In the genomic region with DNA sequence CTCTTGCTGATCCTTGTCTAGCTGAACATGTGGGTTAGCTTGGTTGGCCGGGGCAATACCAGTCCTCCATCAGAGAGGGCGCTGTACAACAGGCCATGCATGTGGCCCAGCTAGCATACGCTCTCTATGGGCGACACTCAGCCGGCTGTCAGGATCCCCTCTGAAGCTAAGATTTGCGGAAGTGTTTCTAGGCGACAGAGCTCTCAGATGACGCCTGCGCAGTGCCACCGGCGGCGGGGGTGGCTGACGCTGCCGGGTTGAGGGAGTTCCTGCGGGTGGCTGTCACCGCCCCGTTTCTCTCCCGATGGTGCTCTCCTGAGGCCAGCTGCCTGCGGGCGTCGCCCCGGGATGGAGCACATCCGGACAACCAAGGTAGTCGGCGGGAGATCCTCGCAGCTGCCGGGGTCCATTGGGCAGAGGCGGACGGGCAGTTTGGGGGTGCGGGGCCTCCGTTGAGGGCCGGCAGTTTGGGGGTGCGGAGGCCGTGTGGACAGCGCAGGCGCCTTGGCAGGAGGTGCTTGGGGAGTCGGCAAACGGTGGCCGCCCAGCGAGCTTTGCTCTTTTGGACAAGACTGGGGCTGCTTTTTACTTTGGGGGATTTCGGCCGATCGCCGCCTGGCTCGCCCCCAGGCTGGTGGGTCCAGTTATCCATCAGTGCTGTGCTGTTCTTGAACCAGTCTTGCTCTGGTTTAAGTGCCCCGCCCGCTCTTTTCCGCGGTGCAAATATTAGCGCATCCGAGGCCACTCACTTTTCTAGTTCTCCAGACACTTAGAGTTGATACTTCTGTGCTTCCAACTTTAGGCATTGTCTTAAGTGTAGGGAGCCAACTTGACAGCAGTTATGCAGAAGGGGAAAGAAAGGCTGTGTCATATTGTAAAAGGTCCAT, we compare ENCODE assay signal across 8 mouse cellular contexts. TPM values are rescaled to one million over a fixed set of nuclear protein-coding genes. Genes with fewer than 3 reads are reported as not detected.
DNase-seq lines count a peak whose midpoint lies in the region; ATAC-seq and TF ChIP-seq lines count a peak whose summit lies in the region.

A gene (plus strand): TSS at position 239 of the 887 bp plus-strand sequence.

- ATAC-seq in G1E (ENCODE audit: extremely low read depth, insufficient number of reproducible peaks, low FRiP score, poor library complexity, severe bottlenecking) = peak; percentile 98
- ATAC-seq in forebrain, embryonic 16.5 days = peak; percentile 100
- ATAC-seq in lung, embryonic 14.5 days (ENCODE audit: insufficient read depth) = peak; percentile 100

- intact Hi-C loops in heart, postnatal 36 days (cut with DNase I) = no loop called here

- peak; percentile 98 for DNase-seq in G1E (ENCODE audit: low spot score)
- DNase-seq in cerebellum, adult 18-20 months = peak; percentile 94 to 97
- DNase-seq in heart, postnatal 36 days = peak; percentile 91 to 94
- peak; percentile 94 to 96 for DNase-seq in layer of hippocampus, adult 2 months (ENCODE audit: low spot score in 2 of 2)
- peak; percentile 100 for DNase-seq in lung, embryonic 14.5 days
- DNase-seq in thymus, adult 2 months = peak; percentile 94

- H3K9ac ChIP-seq in forebrain, embryonic 16.5 days (replicated peaks; ENCODE audit: low read depth, low read length) = peak within 1 kb of the TSS; percentile 89
- peak within 1 kb of the TSS; percentile 71 for H3K9ac ChIP-seq in lung, embryonic 14.5 days

- peak within 1 kb of the TSS; percentile 93 for H3K4me3 ChIP-seq in G1E (ENCODE audit: low read depth, low read length)
- peak within 1 kb of the TSS; percentile 98 for H3K4me3 ChIP-seq in forebrain, embryonic 16.5 days (replicated peaks; ENCODE audit: low read length)
- peak within 1 kb of the TSS; percentile 98 for H3K4me3 ChIP-seq in layer of hippocampus, adult 2 months
- peak within 1 kb of the TSS; percentile 77 for H3K4me3 ChIP-seq in lung, embryonic 14.5 days (ENCODE audit: low read depth, low read length)
- peak within 1 kb of the TSS; percentile 81 for H3K4me3 ChIP-seq in olfactory bulb, adult 2 months (ENCODE audit: insufficient read depth, low read depth, low read length)
- H3K4me3 ChIP-seq in thymus, adult 2 months (ENCODE audit: control insufficient read depth, insufficient read depth, low read length) = peak within 1 kb of the TSS; percentile 83

- peaks cover 18% of the 10 kb centered on the region for H3K4me1 ChIP-seq in G1E (ENCODE audit: insufficient read depth, low read depth, low read length)
- H3K4me1 ChIP-seq in forebrain, embryonic 16.5 days (replicated peaks; ENCODE audit: control insufficient read depth, insufficient read depth, low read length) = peaks cover 13% of the 10 kb centered on the region
- no peaks in the 10 kb centered on the region for H3K4me1 ChIP-seq in lung, embryonic 14.5 days (ENCODE audit: insufficient read depth)
- H3K4me1 ChIP-seq in olfactory bulb, adult 2 months (ENCODE audit: control insufficient read depth, insufficient read depth, low read length) = peaks cover 8% of the 10 kb centered on the region; the same call in 1 of the 2 replicates
- peaks cover 5% of the 10 kb centered on the region for H3K4me1 ChIP-seq in thymus, adult 2 months (replicated peaks; ENCODE audit: control insufficient read depth, insufficient read depth, low read length)

- no peaks in the 10 kb centered on the region for H3K9me3 ChIP-seq in G1E (replicated peaks)
- H3K9me3 ChIP-seq in forebrain, embryonic 16.5 days (ENCODE audit: control insufficient read depth, low read length) = no peaks in the 10 kb centered on the region
- no peaks in the 10 kb centered on the region for H3K9me3 ChIP-seq in lung, embryonic 14.5 days (ENCODE audit: low read depth, low read length)

- peak within 1 kb of the TSS; percentile 90 for H3K27ac ChIP-seq in forebrain, embryonic 16.5 days (ENCODE audit: low read length)
- H3K27ac ChIP-seq in layer of hippocampus, adult 2 months = peak within 1 kb of the TSS; percentile 97
- H3K27ac ChIP-seq in lung, embryonic 14.5 days (ENCODE audit: low read depth) = peak within 1 kb of the TSS; percentile 75; the same call in 1 of the 2 replicates
- peak within 1 kb of the TSS; percentile 84 for H3K27ac ChIP-seq in olfactory bulb, adult 2 months (ENCODE audit: insufficient read depth, low read depth, low read length)
- H3K27ac ChIP-seq in thymus, adult 2 months (ENCODE audit: control insufficient read depth, insufficient read depth, low read length) = no peak within 1 kb of the TSS

- H3K27me3 ChIP-seq in G1E (ENCODE audit: insufficient read depth, low read length) = no peaks in the 10 kb centered on the region
- H3K27me3 ChIP-seq in forebrain, embryonic 16.5 days (replicated peaks; ENCODE audit: control insufficient read depth, insufficient read depth, low read length) = no peaks in the 10 kb centered on the region
- no peaks in the 10 kb centered on the region for H3K27me3 ChIP-seq in lung, embryonic 14.5 days (ENCODE audit: insufficient read depth, low read length)
- no peaks in the 10 kb centered on the region for H3K27me3 ChIP-seq in thymus, adult 2 months (ENCODE audit: control insufficient read depth, insufficient read depth, low read length)

- peak within 1 kb of the TSS; percentile 87 for H3K4me2 ChIP-seq in forebrain, embryonic 16.5 days (ENCODE audit: low read length)
- H3K4me2 ChIP-seq in lung, embryonic 14.5 days = peak within 1 kb of the TSS; percentile 72

- H3K36me3 ChIP-seq in G1E (replicated peaks) = peaks cover 17% of the 10 kb centered on the region
- H3K36me3 ChIP-seq in forebrain, embryonic 16.5 days (ENCODE audit: control insufficient read depth, insufficient read depth) = no peaks in the 10 kb centered on the region
- no peaks in the 10 kb centered on the region for H3K36me3 ChIP-seq in lung, embryonic 14.5 days (ENCODE audit: insufficient read depth)
- H3K36me3 ChIP-seq in thymus, adult 2 months (ENCODE audit: control insufficient read depth, insufficient read depth, low read length) = no peaks in the 10 kb centered on the region

- WGBS in forebrain, embryonic 16.5 days = under 1% methylated on average over 51 of the region's 51 CpGs
- WGBS in lung, embryonic 14.5 days = under 1% methylated on average over 51 of the region's 51 CpGs
- under 1% methylated on average over 51 of the region's 51 CpGs for WGBS in olfactory bulb, adult 2 months
- WGBS in thymus, adult 2 months = under 1% methylated on average over 51 of the region's 51 CpGs

- peak; percentile 67 for TF ChIP-seq POLR2A in olfactory bulb, adult 2 months (IDR thresholded peaks at IDR 0.05; ENCODE audit: insufficient read depth, low read depth, low read length)
- peak; percentile 68 for TF ChIP-seq POLR2A in thymus, adult 2 months (IDR thresholded peaks at IDR 0.05; ENCODE audit: control insufficient read depth, extremely low read depth, insufficient read depth, low read length, poor library complexity)

- peak; percentile 94 for TF ChIP-seq CTCF in G1E (IDR thresholded peaks at IDR 0.05; ENCODE audit: low read depth, low read length)
- peak; percentile 100 for TF ChIP-seq CTCF in layer of hippocampus, adult 2 months (conservative IDR thresholded peaks at IDR 0.05)
- peak; percentile 98 for TF ChIP-seq CTCF in lung, embryonic 14.5 days (IDR thresholded peaks at IDR 0.05; ENCODE audit: low read depth)
- peak; percentile 59 for TF ChIP-seq CTCF in olfactory bulb, adult 2 months (IDR thresholded peaks at IDR 0.05; ENCODE audit: insufficient read depth, low read depth, low read length)
- peak; percentile 87 for TF ChIP-seq CTCF in thymus, adult 2 months (IDR thresholded peaks at IDR 0.05; ENCODE audit: borderline replicate concordance, control insufficient read depth, extremely low read depth, insufficient read depth, low read length, poor library complexity)

RNA-seq across cellular contexts. Expression of the gene that starts here (rescaled TPM):
- total RNA-seq in G1E (2014; fragmentation: Nextera tagmentation) = 24.7 and 28.4 TPM in 2 replicates
- total RNA-seq in G1E (2017) = 59.6 and 67.6 TPM in 2 replicates
- 4.3 and 10.0 TPM in 2 replicates for polyA plus RNA-seq in G1E (2012)
- 73.2 and 81.6 TPM in 2 replicates for polyA plus RNA-seq in forebrain, embryonic 16.5 days (2015; fragmentation: Nextera tagmentation; extraction: Ambion mirVana)
- 10 to 100 TPM; 31.4 TPM for total RNA-seq in heart, postnatal 36 days (2021)
- 100 to 1,000 TPM; 103 to 105 TPM for total RNA-seq in layer of hippocampus, adult 2 months (2021)
- 34.0 and 34.9 TPM in 2 replicates for polyA plus RNA-seq in lung, embryonic 14.5 days (2014; fragmentation: Nextera tagmentation; extraction: Ambion mirVana)
- not detected in 2 replicates for polyA plus RNA-seq in olfactory bulb, adult 2 months (2012; ENCODE audit: insufficient read depth, insufficient read length, low replicate concordance, missing spikeins)
- 20.8 and 21.3 TPM in 2 replicates for polyA plus RNA-seq in thymus, adult 2 months (2012; rRNA removed)
